Mouse (Mus musculus): ENCODE measurements at regions not wholly inside any gene's neighbourhood (a gene's known extent, or its start where the extent isn't known, plus 50 kb on each side); places are given as distances from the start of the nearest gene placed in this dataset.
"Not testable (repeated sequence)": the region's sequence is repeated elsewhere in the genome, so short reads cannot be mapped to it uniquely, and the experiment has no call there.

GRCm38 (mm10) chr3:21937281-21938035 lies 139.0 kb upstream of the Tbl1xr1 start:
- no peak for DNase-seq (ENCODE audit: low read depth)

GRCm38 (mm10) chr3:21938071-21938848 lies 138.2 kb upstream of the Tbl1xr1 start:
- no peak for DNase-seq (ENCODE audit: low read depth)

GRCm38 (mm10) chr3:21939738-21940137 lies 136.7 kb upstream of the Tbl1xr1 start:
- DNase-seq (ENCODE audit: low read depth): no peak

- DNase-seq (ENCODE audit: low read depth): no peak
Observed at GRCm38 (mm10) chr3:21941596-21941995, 134.9 kb upstream of the Tbl1xr1 start.

- no peak for DNase-seq (ENCODE audit: low read depth)
Observed at GRCm38 (mm10) chr3:21942912-21943311, 133.5 kb upstream of the Tbl1xr1 start.

GRCm38 (mm10) chr3:21945775-21946174 lies 130.7 kb upstream of the Tbl1xr1 start:
- DNase-seq (ENCODE audit: low read depth): no peak

- no peak for DNase-seq (ENCODE audit: low read depth)
Observed at GRCm38 (mm10) chr3:21947320-21948073, 129.0 kb upstream of the Tbl1xr1 start.

GRCm38 (mm10) chr3:21948074-21948659 lies 128.3 kb upstream of the Tbl1xr1 start:
- DNase-seq (ENCODE audit: low read depth): no peak

- no peak for DNase-seq (ENCODE audit: low read depth)
Observed at GRCm38 (mm10) chr3:21949459-21949858, 127.0 kb upstream of the Tbl1xr1 start.

- DNase-seq (ENCODE audit: low read depth): no peak
Observed at GRCm38 (mm10) chr3:21950571-21950970, 125.9 kb upstream of the Tbl1xr1 start.

- DNase-seq (ENCODE audit: low read depth): no peak
Observed at GRCm38 (mm10) chr3:21951446-21952285, 124.8 kb upstream of the Tbl1xr1 start.

GRCm38 (mm10) chr3:21952695-21953415 lies 123.6 kb upstream of the Tbl1xr1 start:
- DNase-seq (ENCODE audit: low read depth): no peak

GRCm38 (mm10) chr3:21953416-21953810 lies 123.0 kb upstream of the Tbl1xr1 start:
- DNase-seq (ENCODE audit: low read depth): no peak

- DNase-seq (ENCODE audit: low read depth): no peak
Observed at GRCm38 (mm10) chr3:21955681-21956080, 120.8 kb upstream of the Tbl1xr1 start.

GRCm38 (mm10) chr3:21957105-21957504 lies 119.3 kb upstream of the Tbl1xr1 start:
- DNase-seq (ENCODE audit: low read depth): not testable (repeated sequence)

- DNase-seq (ENCODE audit: low read depth): no peak
Observed at GRCm38 (mm10) chr3:21958595-21959286, 117.7 kb upstream of the Tbl1xr1 start.

- DNase-seq (ENCODE audit: low read depth): no peak
Observed at GRCm38 (mm10) chr3:21961091-21961490, 115.4 kb upstream of the Tbl1xr1 start.

GRCm38 (mm10) chr3:21961746-21962145 lies 114.7 kb upstream of the Tbl1xr1 start:
- DNase-seq (ENCODE audit: low read depth): no peak

- DNase-seq (ENCODE audit: low read depth): no peak
Observed at GRCm38 (mm10) chr3:21962360-21962782, 114.1 kb upstream of the Tbl1xr1 start.

Data from c-Kit-positive CD71-positive TER-119-negative erythroid progenitor cells, embryonic 14.5 days (primary cell).